Mouse (Mus musculus) liver, adult 2 months (tissue): ENCODE results near the gene Fpr3. TPM values are rescaled to one million over a fixed set of nuclear protein-coding genes. Genes with fewer than 3 reads are reported as not detected.
"Not testable (repeated sequence)": the region's sequence is repeated elsewhere in the genome, so short reads cannot be mapped to it uniquely, and the experiment has no call there.

Experiments
- DNase-seq: peaks from one replicate; pipeline ENCODE4 v3.0.0-alpha.2; 2011; ENCODE audit warnings: low read depth, low spot score; ENCODE audit errors: extremely low read depth
- H3K27ac ChIP-seq: fragments of 200-500 bp; replicated peaks from 2 replicates; pipeline ENCODE4 v1.5.1; 2012; ENCODE audit warnings: low read depth, mild to moderate bottlenecking, control low read depth, inconsistent platforms, low read length; ENCODE audit not compliant: insufficient read depth
- H3K27me3 ChIP-seq: fragments of 200-500 bp; 2 replicates; pipeline ENCODE4 v1.6.1; 2012; ENCODE audit warnings: mild to moderate bottlenecking, moderate library complexity, low read length, inconsistent platforms; ENCODE audit not compliant: control insufficient read depth, insufficient read depth
- H3K36me3 ChIP-seq: fragments of 200-500 bp; 2 replicates; pipeline ENCODE4 v1.6.1; 2012; ENCODE audit warnings: low read length, inconsistent platforms; ENCODE audit not compliant: control insufficient read depth, insufficient read depth
- H3K4me1 ChIP-seq: fragments of 200-500 bp; 2 replicates; pipeline ENCODE4 v1.6.1; 2011; ENCODE audit warnings: low read length; ENCODE audit not compliant: control insufficient read depth, insufficient read depth
- H3K4me3 ChIP-seq: fragments of 200-500 bp; 2 replicates; pipeline ENCODE4 v1.5.1; 2011; ENCODE audit warnings: low read depth, mild to moderate bottlenecking, control low read depth, low read length, moderate library complexity; ENCODE audit not compliant: insufficient read depth
- H3K79me2 ChIP-seq: fragments of 200-500 bp; 2 replicates; pipeline ENCODE4 v1.6.1; 2012; ENCODE audit warnings: inconsistent platforms, mild to moderate bottlenecking, low read length, moderate library complexity; ENCODE audit not compliant: control insufficient read depth, insufficient read depth
- H3K9ac ChIP-seq: fragments of 200-500 bp; 2 replicates; pipeline ENCODE4 v1.6.1; 2012; ENCODE audit warnings: low read depth, mild to moderate bottlenecking, control low read depth, inconsistent platforms, low read length
- CTCF ChIP-seq: fragments of 200-500 bp; IDR thresholded peaks from 2 replicates; pipeline ENCODE4 v1.5.1; 2011; ENCODE audit warnings: low read depth, low read length, control low read depth
- POLR2A ChIP-seq: fragments of 200-500 bp; IDR thresholded peaks from 2 replicates; pipeline ENCODE4 v1.6.1; 2011; ENCODE audit warnings: low read length, control low read depth; ENCODE audit not compliant: insufficient read depth; ENCODE audit errors: extremely low read depth
- WGBS: fragments of 180-500 bp; shearing (Covaris S2); methylation state at CpG from one replicate; pipeline ENCODE4 v1.1.7; 2018; 5-methylcytosine and 5-hydroxymethylcytosine counted together
- polyA plus RNA-seq: library from polyadenylated mRNA; depleted of rRNA; stranded (reverse); fragments of >200 nt; gene quantifications from 2 replicates; pipeline ENCODE4 v1.2.3, GENCODE M21; 2012; rRNA removed
- total RNA-seq: library from RNA; depleted of rRNA; stranded (reverse); fragments of >200 nt; gene quantifications from 2 replicates; pipeline ENCODE4 v1.2.3, GENCODE M21; 2014; rRNA removed

Fpr3 gene
- total and polyA plus RNA-seq, 2 experiments: not detected

DNA sequence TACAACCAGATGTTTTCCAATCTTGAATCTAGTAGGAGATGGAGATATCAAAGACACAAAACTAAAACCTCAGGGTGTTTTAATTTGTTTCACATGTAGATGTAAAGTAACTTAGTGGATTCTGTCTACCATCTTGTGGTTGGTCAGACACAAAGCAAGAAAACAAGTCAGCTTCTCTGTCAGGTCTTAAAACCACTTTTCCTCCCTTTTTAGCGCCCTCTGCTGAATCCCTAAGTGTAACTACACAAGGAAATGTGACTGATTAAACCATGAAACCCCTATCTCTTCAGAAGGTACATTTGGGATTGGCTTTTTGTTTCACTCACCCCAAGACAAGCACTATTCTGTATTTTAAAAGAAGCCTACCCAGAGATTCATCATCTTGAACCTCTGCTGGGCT, 85.8 kb downstream of the Fpr3 start:
- TF ChIP-seq CTCF: 0 out of 2 replicates have a peak, but pooled peaks have one; percentile 8
- TF ChIP-seq POLR2A: no peak
- Histone ChIP-seq H3K4me3 (no peak overlapping the region), H3K9ac (no peak overlapping the region), H3K27ac (no peak overlapping the region), H3K4me1 (no peaks in the 10 kb centered on the region), H3K36me3 (no peaks in the 10 kb centered on the region), H3K79me2 (no peaks in the 10 kb centered on the region), H3K27me3 (no peaks in the 10 kb centered on the region; the same call in 1 of the 2 replicates)
- 17% methylated on average over 1 of the region's 1 CpGs for WGBS
- DNase-seq: peak; percentile 6

DNA sequence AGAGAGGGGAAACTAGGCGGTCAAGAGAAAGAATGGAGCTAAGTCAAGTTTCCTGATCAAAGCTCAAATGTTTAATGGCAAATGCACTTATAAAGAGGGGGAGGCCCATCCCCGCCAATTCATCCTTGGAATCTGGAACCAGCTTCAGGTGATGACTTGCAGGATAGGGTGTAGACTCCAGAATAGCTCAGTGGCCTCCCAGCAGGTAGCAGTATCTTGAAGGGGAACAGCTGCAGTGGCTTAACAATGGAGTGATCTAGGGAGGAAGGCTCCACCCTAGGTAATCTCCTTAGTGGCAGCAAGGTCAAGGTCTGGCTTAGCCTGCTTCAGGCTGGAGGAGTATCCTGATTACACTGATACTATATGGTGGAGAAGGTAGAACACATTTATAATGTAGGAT, 93.6 kb downstream of the Fpr3 start:
- not testable (repeated sequence) for H3K27me3 ChIP-seq, H3K4me1 ChIP-seq, DNase-seq, H3K79me2 ChIP-seq, H3K4me3 ChIP-seq, H3K36me3 ChIP-seq, H3K27ac ChIP-seq, H3K9ac ChIP-seq
- 53% methylated on average over 2 of the region's 2 CpGs for WGBS

DNA sequence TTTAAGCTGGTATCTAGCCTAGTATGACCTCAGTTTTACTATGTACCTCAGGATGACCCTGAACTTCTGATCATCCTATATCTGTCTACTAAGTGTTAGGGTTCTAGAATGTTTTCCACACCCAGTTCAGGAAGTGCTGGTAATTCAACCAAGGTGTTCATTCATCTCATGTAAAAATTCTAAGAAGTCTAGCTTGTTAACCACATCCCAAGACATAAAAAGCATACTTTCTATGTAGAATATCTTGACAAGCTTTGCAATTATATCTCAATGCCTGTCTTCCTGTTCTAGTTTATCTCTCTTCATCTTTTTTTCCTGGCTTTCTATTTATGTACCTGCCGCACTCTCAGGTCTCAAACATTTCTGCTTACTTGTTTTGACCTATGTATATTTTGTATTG, 117.1 kb downstream of the Fpr3 start:
- no peak overlapping the region for H3K27ac ChIP-seq
- H3K4me1 ChIP-seq: no peaks in the 10 kb centered on the region
- WGBS: 98% methylated on average over 1 of the region's 1 CpGs
- H3K27me3 ChIP-seq: no peaks in the 10 kb centered on the region
- TF ChIP-seq CTCF (no peak), POLR2A (no peak)
- no peak overlapping the region for H3K9ac ChIP-seq
- H3K79me2 ChIP-seq: no peaks in the 10 kb centered on the region
- H3K36me3 ChIP-seq: no peaks in the 10 kb centered on the region
- no peak overlapping the region for H3K4me3 ChIP-seq
- no peak for DNase-seq

Other genes starting within 250 kb of the Fpr3 start
- not detected in 2 replicates for gene Vmn2r90, start 184.1 kb upstream of the Fpr3 start, total RNA-seq
- not detected in 2 replicates for gene Vmn2r90, start 184.1 kb upstream of the Fpr3 start, polyA plus RNA-seq
- gene Spaca6, start 60.7 kb upstream of the Fpr3 start, total RNA-seq: 2.9 and 3.1 TPM in 2 replicates
- 1.9 and 6.5 TPM in 2 replicates for gene Spaca6, start 60.7 kb upstream of the Fpr3 start, polyA plus RNA-seq
- gene Has1, start 32.6 kb upstream of the Fpr3 start, total RNA-seq: not detected in 2 replicates
- not detected in 2 replicates for gene Has1, start 32.6 kb upstream of the Fpr3 start, polyA plus RNA-seq
- gene Fpr1, start 3.9 kb upstream of the Fpr3 start, total RNA-seq: 6.3 and 8.5 TPM in 2 replicates
- gene Fpr1, start 3.9 kb upstream of the Fpr3 start, polyA plus RNA-seq: 1.9 and 4.7 TPM in 2 replicates
- gene Fpr2, start within 50 bp of the Fpr3 start, total RNA-seq: 2.3 and 2.7 TPM in 2 replicates
- 0.49 and 0.98 TPM in 2 replicates for gene Fpr2, start within 50 bp of the Fpr3 start, polyA plus RNA-seq
- not detected in 2 replicates for gene Fpr-rs4, start 133.9 kb downstream of the Fpr3 start, total RNA-seq
- not detected in 2 replicates for gene Fpr-rs4, start 133.9 kb downstream of the Fpr3 start, polyA plus RNA-seq
- gene Vmn2r124, start 161.6 kb downstream of the Fpr3 start, total RNA-seq: not detected in 2 replicates
- gene Vmn2r124, start 161.6 kb downstream of the Fpr3 start, polyA plus RNA-seq: not detected in 2 replicates
- not detected in 2 replicates for gene Vmn2r91, start 197.2 kb downstream of the Fpr3 start, total RNA-seq
- gene Vmn2r91, start 197.2 kb downstream of the Fpr3 start, polyA plus RNA-seq: not detected in 2 replicates